Mouse (Mus musculus) layer of hippocampus, postnatal 14 days (tissue): ENCODE data around the gene Ttc23. TPM values are rescaled to one million over a fixed set of nuclear protein-coding genes. Genes with fewer than 3 reads are reported as not detected.
A peak's percentile ranks its signal among the peaks of the same experiment; 100 is the strongest.

Experiments used
- DNase-seq, 2 experiments: peaks; one replicate each; pipeline ENCODE4 v3.0.0; 2021 to 2022; ENCODE audit warnings: low spot score in 2 of 2, mixed read lengths in 1 of 2
- microRNA-seq, 2 experiments: library from miRNA; unstranded; fragments of <30 nt; microRNA quantifications; one replicate each; pipeline ENCODE4 v1.2.0; 2021
- total RNA-seq, 2 experiments: library from RNA; stranded (reverse); gene quantifications; 2 replicates each; pipeline ENCODE4 v1.2.3; 2021

The Ttc23 gene
- total RNA-seq, 2 experiments from 2014 or later = 8.3 to 9.7 TPM

- DNase-seq = no peak
Observed at GRCm38 (mm10) chr7:67793449-67793848, 146.2 kb downstream of the Ttc23 start.

GRCm38 (mm10) chr7:67797065-67797464, 149.9 kb downstream of the Ttc23 start:
- no peak for DNase-seq

- no peak for DNase-seq
Observed at GRCm38 (mm10) chr7:67798476-67798875, 151.3 kb downstream of the Ttc23 start.

- no peak for DNase-seq
Observed at GRCm38 (mm10) chr7:67800547-67800946, 153.3 kb downstream of the Ttc23 start.

GRCm38 (mm10) chr7:67801022-67801421, 153.8 kb downstream of the Ttc23 start:
- no peak for DNase-seq

GRCm38 (mm10) chr7:67803015-67803856, 156.0 kb downstream of the Ttc23 start:
- DNase-seq = peak; percentile 68 to 80

GRCm38 (mm10) chr7:67803857-67804215, 156.6 kb downstream of the Ttc23 start:
- DNase-seq = no peak

Small RNA genes lying within 50 kb of the gene (microRNA-seq; reads per million reads assigned to microRNA genes)
- gene Gm23844 = 0 reads per million in 2 experiments

Other genes with a start within 250 kb of the Ttc23 start
- 10 to 100 TPM; 38.7 to 38.9 TPM for gene Lrrc28, start 2.1 kb upstream of the Ttc23 start, total RNA-seq
- 10 to 100 TPM; 23.1 to 24.4 TPM for gene Synm, start 112.3 kb downstream of the Ttc23 start, total RNA-seq